Mouse (Mus musculus) heart, adult 11 months (tissue): ENCODE measurements around the gene Cabp5.
"Not testable (repeated sequence)": the region's sequence is repeated elsewhere in the genome, so short reads cannot be mapped to it uniquely, and the experiment has no call there.

Experiments used
- DNase-seq: peaks from one replicate; pipeline ENCODE4 v3.0.0; 2022

The Cabp5 gene

GRCm38 (mm10) chr7:13397832-13398231 is at the start of gene Cabp5:
Gene Cabp5, plus strand, starts transcription at chr7:13398132.
- DNase-seq = no peak

GRCm38 (mm10) chr7:13355943-13356342 is 42.0 kb upstream of the Cabp5 start:
- DNase-seq = no peak

- no peak for DNase-seq
Observed at GRCm38 (mm10) chr7:13380588-13380987, 17.3 kb upstream of the Cabp5 start.

- DNase-seq = not testable (repeated sequence)
Observed at GRCm38 (mm10) chr7:13450541-13450940, 52.6 kb downstream of the Cabp5 start, which contains the start of gene Bsph1. Gene Bsph1, plus strand, starts transcription at chr7:13450841.
